Mouse (Mus musculus) A20 (cell line): ENCODE results near the gene Mib2.
"Not testable (repeated sequence)": the region's sequence is repeated elsewhere in the genome, so short reads cannot be mapped to it uniquely, and the experiment has no call there.

Source experiments
- DNase-seq: peaks from one replicate; pipeline ENCODE4 v3.0.0-alpha.2; 2011; ENCODE audit warnings: low read depth, low spot score

The Mib2 gene

DNA sequence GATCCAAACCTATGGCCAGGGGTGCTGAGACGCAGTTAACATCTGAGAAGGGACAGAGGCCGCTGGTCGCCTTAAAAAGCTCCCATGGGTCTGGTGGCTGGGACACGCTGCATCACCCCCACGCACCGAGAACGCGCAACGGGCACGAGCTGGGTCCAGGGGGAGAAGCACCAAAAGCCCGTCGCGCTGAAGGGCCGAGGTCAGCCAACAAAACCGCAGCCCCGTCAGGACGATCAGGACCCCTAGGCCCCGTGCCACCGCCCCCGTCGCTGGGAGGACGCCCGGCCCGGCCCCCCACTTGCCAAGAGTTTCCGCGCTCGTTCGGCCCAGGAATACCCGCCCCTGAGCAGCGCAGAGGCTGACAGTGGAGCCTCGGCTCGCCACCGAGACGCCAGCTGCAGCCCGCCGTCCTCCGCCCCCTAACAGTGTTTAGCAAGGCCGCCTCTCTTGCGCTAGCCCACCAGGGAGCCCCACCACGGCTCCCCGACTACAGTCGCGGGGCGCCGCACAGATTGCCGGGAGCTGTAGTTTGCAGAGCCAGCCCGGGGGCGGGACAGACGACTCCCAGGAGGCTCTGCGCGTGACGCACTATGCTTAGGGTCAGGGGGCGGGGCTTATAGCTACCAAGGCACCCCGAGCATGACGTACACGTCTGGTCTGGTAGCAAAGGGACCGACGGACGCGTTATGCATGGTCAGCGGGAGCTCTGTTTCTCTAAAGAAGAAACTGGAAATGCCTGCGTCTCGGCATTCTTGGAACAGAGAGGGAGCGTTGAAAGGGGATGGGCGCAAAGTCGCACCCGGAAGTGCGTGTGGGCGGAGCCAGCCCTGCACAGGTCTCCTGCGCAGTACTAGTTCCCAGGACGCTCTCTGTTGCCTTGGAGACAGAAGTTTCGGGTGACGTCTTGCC, at the start of gene Mib2:
Mib2 (minus strand) TSS at position 510 of the 909 bp plus-strand sequence.
- DNase-seq = peak; percentile 99

DNA sequence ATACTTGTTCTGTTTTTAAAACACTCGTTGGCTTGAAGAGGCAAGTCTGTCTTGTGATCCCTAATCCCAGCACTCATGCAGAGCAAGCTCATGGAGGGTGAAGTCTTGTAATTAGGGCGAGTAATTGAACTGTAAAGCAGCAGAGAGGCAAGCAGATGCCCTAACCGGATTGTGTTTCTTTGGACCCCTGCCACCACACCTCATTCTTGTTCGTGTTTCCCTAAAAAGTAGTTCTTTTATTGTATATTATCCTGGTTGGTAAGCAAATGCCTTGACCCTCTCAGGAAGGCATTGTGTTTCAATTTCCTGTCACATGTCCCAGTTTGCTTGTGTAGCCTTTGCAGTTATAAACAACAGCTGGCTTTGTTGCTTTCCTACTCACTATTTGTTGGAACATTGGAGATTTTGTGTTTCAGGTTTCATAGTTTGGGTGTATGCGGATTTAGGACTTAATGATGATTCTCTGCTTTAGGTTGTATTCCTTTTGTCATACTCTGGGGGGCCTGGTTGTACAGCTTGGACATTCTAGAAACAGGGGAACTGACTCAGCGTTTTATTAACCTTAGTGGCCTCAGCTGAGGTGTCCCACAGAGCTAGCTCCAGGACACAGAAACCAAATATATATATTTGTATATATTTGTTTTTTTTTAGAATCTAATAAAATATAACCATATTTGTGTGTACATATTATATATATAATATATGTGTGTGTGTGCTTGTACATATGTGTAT, 41.7 kb upstream of the Mib2 start:
- no peak for DNase-seq

DNA sequence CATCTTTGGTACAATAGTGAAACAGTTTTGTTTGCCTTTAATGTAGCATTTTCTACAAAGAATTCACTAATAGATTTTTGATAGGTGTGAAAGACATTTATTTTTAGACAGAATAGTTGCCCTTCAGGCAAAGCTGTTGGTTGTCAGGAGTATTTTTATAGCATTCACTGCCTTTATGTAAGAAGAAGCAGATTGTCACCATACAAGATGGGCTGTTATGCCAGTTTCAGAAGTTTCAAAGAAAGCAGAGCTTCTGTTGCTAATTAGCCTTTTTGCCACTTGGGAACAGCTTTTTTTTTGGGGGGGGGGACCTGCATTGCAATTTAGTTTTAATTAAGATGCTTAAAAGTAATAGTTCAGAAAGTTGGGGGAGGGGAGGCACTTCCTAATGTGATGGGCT, 40.0 kb upstream of the Mib2 start:
- no peak for DNase-seq

DNA sequence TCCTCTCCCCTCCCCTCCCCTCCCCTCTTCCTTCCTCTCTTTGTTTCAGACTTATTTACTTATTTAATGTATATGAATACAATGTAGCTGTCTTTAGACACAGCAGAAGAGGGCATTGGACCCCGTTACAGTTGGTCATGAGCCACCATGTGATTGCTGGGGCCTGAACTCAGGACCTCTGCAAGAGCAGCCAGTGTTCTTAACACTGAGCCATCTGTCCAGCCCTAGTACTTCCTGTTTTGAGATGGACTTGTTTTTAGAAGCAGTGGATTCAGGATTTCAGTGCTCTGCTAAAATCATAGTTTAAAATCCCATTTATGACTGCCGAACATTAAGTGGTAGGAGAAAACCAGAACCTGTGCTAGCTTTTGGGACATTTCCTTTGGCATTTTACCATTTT, 39.6 kb upstream of the Mib2 start:
- DNase-seq = peak; percentile 39

DNA sequence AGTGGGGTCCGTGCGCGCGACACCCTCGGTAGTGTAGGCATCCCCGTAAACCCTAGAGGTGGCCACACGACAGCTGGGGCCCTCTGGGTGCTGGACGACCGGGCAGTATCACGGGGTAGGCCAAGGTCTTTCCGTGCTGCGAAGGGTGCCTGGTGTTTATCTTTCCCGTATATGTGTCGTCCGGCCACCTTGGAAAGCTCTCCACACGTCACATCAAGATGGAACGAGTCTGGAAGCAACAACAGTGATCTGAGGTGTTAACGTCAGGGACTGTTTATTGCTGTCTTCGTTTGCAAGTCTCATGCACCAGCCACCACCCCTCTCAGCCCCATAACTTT, 36.6 kb upstream of the Mib2 start:
- no peak for DNase-seq

DNA sequence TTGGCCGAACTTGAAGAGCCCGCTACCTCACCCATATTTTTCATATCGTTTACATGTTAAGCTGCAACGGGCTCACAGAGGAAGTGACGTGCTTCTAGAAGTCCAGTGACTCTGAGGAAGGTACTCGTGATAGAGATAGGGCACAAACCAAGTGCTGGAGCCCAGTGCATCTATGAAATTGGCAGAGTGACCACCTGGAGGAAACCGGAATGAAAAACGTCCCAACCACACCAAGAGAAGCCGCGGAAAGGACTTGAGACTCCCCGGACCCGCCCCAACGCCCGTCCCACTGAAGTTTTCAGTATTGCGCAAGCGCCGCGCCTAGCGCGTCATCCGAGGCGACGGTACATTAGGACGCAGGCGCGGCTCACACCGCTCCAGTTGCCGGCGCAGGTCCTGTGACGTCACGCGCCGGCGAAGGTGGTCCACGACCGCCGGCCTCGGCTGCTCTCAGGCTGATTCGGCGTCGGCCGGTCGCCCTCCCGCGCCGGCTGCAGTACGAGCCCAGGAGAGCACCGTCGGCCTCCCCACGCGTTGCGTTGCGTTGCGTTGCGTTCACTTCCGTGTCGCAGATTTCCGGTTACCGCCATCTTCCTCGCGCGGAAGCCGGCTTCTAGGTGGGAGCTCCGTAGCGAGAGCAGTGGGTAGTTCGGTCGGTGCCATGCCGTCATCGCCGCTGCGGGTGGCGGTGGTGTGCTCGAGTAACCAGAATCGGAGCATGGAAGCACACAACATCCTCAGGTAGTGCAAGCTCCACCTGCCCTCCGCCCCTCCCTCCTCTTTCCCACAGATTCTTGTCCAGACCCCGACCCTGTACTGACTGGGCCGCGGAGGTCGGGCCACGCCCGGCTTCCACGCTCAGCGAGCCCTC, 36.0 kb upstream of the Mib2 start, which contains the start of gene Ssu72:
Ssu72 (plus strand) TSS at position 80 of the 871 bp plus-strand sequence.
- DNase-seq = peak; percentile 99

DNA sequence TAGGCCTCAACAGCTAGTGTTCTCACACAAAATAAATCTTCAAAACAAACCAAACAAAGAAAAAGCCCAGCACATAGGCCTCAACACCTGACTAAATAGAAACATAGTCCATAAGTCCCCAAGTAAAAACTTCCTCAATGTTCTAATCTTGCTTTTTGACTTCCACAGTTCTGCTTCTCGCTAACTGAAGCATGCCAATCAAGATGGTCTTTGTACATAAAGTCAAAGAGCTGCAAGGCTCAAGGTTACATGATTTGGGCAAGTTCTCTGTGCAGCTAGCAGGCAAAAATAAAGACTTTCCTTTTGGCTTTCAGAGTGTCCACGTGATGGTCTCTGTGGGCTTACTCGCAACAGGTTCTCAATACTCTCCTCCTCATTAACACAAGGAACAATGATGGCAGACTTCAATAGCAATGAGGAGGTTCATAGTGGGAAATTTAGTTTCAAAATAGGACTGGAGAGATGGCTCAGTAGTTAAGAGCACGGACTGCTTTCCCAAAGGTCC, 34.5 kb upstream of the Mib2 start:
- DNase-seq = no peak

DNA sequence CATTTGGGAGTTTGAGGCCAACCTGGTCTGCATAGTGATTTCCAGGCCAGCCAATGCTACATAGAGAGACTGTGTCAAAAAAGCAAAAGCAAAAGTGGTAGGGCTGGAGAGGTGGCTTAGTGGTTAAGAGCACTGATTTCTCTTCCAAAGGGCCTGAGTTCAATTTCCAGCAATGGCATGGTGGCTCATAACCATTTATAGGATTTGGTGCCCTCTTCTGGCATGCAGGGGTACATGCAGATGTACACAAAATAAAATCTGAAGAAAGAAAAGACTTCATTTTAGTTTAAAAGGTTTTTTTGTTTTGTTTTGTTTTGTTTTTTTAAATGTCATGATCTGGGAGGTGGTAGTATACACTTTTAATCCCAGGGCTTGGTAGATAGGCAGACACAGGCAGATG, 31.4 kb upstream of the Mib2 start:
- peak; percentile 56 for DNase-seq

DNA sequence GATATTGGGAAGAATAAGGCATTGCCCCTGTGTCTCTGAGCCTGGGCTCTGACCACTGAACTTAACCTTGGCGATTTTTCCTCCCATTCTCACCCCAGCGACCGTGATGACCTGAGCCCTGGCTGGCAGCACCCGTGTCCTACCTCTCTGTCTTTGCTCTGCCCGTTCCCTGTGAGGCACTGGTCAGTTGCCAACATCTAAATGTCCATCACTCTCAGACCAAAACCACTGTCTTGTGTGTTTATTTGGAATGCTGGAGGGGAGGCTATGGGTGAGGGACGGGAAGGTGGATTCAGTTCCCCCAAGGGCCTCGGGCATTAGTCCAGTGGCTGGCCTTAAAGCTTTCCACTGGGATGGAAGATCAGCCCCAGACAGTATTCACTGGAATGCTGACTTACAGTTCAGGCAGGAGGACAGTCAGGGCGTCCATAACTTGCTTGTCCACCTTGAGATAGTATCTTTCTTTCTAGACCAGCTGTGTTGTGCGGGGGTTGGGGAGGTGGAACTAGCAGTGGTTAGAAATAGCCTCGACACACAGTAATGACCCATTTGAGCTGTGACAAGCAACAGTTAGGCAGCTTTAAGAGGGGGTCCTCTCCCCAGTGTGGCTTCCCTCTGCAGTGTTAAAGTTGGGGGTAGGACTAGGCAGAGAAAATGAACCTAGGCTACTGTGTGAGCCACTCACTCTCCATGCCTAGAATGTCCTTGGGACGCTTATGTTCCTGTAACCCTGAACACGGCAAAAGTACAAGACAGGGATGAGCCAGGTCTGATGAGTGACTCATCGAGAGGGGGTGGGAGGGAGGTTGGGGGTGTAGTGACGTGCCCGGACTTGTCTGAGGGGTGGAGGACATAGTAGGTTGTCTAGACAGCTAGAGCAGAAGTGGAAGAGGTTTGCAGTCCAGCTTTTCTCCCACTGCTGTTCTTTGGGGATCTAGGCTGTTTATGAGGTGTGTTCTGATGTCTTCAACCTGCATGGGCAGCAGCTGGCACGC, 27.6 kb upstream of the Mib2 start:
- no peak for DNase-seq

DNA sequence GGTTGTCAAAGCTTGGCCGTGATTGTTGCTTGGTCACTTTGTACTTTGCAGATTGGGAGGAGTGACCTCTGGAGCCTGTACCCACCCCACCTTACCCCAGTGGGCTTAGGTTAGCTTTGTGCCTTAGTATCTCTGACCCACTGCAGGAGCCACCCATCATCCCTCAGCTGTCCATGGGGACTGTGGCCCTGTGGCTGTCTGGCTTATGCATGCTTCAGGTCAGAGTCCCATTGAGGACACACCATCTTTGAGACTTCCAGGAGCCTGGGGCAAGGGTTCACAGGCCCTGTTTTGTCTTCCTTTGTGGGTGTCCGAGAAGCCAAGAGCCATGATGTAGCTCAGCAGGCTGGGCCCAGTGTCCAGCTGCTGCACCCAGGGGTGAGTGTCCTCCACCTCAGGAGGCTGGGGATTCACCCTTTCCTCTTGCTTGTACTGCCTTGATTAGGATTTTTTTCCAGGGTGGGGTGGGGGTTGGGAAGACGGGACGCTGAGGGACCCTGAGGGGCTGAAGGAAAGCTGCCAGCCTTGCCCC, 26.6 kb upstream of the Mib2 start:
- no peak for DNase-seq

DNA sequence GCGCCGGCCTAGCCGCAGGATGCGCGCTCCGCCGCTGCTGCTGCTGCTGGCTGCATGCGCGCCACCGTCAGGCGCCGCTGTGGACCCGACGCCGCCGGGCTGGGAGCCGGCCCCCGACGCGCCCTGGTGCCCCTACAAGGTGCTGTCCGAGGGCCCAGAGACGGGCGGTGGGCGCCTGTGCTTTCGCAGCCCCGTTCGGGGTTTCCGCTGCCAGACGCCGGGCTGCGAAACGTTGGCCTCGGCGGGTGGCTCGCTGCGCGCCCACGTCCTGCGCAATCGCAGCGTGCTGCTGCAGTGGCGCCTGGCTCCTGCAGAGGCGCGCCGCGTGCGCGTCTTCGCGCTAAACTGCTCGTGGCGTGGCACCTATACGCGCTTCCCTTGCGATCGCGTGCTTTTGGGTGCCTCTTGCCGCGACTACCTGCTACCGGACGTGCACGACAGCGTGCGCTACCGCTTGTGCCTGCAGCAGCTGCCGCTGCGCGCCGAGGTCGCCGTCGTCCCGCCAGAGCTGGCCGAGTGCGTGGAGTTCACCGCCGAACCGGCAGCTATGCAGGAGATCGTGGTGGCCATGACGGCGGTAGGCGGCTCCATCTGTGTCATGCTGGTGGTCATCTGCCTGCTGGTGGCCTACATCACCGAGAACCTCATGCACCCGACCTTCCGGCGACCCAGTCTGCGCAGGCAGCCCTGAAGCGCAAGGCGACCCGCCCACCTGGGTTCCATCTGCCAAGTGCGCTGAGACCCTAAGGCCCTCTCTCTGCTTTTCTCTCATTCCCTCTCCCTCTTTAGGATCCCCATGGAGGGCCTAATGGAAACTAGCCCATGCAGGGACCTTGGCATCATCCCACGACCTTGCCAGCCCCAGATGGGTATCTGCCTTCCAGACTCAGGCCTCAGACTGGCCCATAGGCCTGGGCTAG, 25.7 kb upstream of the Mib2 start:
- DNase-seq = peak; percentile 82

DNA sequence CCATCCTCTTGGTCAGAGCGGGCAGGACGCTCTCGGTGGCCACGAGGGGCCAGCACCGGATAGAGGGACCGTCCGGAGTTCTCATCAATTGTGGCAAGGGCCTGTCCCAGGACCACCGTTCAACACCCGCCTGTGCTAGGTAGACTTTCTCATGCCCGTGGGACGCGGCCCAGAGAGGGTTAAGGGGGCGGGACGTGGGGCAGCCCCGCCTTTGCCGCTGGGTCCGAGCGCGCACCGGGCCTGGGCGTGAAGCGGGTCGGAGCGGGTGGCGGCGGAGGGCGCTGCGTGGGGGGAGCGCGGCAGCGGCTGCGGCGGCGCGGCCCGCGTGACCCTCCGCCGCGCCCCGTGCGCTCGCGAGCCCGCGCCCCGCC, 25.1 kb upstream of the Mib2 start, which contains the start of gene Fndc10:
Fndc10 (plus strand) TSS at position 232 of the 371 bp plus-strand sequence.
- DNase-seq = peak; percentile 55

DNA sequence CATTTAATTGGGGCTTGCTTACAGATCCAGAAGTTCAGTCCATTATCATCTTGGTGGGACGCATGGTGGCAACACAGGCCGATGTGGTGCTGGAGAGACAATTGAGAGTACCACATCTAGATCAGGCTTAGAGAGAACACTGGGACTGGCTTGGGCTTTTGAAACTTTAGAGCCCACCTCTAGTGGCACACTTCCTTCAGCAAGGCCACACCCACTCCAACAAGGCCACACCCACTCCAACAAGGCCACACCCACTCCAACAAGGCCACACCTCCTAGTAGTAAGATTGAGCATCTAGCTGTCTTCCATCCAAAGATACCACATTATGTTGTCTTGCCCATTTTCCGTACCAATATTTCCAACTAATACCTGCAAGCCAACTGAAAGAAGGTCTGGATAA, 23.4 kb upstream of the Mib2 start:
- DNase-seq = peak; percentile 48

DNA sequence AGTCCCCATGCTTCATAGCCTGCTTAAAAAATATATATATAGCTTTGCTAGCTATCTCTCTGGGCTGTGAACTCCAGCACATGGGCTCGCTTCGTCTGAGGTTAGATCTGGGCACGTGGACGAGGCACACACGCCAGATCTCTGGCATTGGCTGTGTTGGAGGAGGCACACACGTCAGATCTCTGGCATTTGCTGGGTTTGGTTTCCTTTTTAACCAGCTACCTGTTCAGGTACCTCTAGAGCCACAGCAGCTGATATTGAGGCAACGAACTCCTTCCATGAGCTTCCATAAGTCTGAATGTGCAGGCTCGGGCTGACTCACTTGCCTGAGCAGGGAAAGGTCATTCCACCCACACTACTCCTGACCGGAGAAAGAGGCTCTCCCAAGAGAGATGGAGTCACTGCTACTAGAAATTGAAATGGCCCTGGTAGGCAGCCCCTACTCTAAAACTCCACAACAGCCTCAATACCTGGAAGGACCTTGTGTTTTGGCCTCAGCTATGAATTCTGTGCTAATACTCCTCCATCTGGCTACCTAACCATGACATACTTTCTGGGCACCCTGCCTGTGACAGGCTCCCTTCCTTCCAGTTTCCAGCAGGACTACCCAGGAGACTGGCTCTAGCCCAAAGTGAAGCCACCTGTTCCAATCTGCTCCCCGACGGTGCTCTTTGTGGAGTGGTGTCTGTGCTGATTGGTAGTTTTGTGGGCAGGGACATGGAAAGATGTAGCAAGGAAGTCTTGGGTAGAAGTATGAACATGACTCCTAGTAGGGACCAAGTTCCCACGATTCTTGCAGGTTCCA, 21.8 kb upstream of the Mib2 start:
- DNase-seq = no peak

DNA sequence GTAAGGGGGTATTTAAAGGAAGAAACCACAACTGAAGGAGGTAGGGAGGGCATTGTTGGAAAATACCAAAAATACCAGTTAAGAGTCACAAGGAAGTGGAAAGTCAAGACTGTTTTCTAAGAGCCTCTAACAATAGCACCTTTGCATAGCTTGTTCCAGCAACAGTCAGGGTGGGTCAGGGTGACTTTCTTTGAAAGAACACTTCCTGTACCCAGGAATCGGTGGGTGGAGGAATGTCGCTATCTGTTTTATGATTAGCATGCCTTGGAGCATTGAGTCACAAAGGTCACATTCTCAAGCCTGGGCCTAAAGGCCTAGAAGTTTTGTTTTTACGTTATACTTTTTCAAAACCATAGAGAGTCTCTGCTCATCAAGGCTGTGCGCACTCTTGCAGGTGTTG, 18.8 kb upstream of the Mib2 start:
- not testable (repeated sequence) for DNase-seq

DNA sequence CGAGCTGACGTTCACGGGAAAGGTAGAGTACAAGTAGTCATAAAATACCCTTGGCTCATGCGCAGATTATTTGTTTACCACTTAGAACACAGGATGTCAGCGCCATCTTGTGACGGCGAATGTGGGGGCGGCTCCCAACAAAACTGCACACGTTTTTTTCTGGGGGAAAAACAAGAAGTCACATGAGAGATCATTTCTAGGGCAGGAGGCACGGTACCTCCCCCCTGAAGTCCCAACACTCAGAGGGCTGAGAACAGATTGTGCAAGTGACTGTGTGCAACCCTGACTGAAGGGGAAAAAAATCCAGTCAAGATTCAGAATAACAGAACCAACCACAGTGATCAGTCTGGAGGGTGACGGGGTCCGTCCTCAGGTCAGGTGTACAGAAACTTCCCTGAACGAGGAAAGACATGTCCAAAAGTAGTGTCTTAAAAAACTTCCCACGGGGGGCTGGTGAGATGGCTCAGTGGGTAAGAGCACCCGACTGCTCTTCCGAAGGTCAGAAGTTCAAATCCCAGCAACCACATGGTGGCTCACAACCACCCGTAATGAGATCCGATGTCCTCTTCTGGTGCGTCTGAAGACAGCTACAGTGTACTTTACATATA, 14.8 kb upstream of the Mib2 start:
- peak; percentile 89 for DNase-seq

DNA sequence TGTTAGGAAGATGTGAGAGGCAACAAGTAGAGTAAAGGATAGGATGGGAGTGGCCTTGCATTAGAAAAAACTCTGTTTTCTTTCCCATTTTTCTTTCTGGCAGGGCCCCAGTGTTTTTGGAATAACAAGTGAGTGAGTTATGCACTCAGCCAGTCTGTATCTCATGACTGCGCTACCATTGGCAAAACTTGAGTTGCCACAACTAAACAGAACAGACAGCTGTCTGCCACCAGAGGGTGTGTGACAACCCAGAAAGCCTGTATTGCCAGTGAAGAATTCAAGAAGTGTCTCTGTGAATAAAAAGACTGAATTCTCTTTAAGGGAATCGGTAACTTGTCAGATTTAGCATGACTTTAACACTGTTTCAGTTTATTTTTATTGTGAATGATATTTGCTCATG, 7.0 kb upstream of the Mib2 start:
- no peak for DNase-seq

DNA sequence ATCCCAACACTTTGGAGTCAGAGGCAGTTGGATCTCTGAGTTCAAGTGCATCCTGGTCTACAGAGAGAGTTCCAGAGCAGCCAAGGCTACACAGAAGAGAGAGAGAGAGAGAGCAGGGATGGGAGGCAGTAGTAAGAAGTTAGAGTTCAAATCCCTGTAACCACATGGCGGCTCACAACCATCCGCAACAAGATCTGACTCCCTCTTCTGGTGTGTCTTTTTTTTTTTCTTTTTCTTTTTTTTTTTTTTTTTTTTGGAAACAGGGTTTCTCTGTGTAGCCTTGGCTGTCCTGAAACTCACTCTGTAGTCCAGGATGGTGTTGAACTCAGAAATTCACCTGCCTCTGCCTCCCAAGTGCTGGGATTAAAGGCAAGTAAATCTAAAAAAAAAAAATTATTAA, 3.1 kb upstream of the Mib2 start:
- DNase-seq = no peak
